Mouse (Mus musculus): ENCODE measurements at regions not wholly inside any gene's neighbourhood (a gene's known extent, or its start where the extent isn't known, plus 50 kb on each side); places are given as distances from the start of the nearest gene placed in this dataset.

DNA sequence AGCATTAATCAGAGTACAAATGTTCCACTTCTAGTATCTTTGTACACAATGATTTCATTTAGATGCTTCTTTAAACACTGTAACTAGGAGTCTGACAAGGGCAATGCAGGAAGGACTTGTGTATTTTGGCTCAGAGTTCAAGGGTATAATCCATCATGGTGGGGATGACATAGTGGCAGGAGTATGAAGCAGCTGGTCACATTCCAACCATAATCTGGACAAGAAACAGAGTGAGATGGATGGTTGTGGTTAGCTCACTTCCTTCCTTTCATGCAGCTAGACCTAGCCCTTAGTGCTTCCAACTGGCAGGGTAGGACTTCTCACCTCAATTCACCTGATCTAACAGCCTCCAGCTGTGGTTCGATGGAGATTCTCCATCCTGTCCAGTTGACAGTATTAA lies 1645.2 kb upstream of the Cntnap5a start:
- no peak for DNase-seq (ENCODE audit: low read depth, low spot score)
- Histone ChIP-seq H3K4me1 (ENCODE audit: control insufficient read depth in 2 of 2, insufficient read depth in 2 of 2, low read length in 2 of 2, poor library complexity in 1 of 2) (no peaks in the 10 kb centered on the region), H3K4me3 (ENCODE audit: insufficient read depth in 1 of 2, low read depth in 1 of 2, low read length in 2 of 2, poor library complexity in 1 of 2, severe bottlenecking in 1 of 2) (no peak overlapping the region), H3K9me3 (ENCODE audit: control insufficient read depth, insufficient read depth, low read depth, low read length) (no peaks in the 10 kb centered on the region), H3K36me3 (ENCODE audit: control insufficient read depth, insufficient read depth, low read length, poor library complexity, severe bottlenecking) (no peaks in the 10 kb centered on the region), H3K27ac (ENCODE audit: insufficient read depth, low read depth, low read length, poor library complexity, severe bottlenecking) (no peak overlapping the region), H3K9ac (ENCODE audit: insufficient read depth, low read depth, low read length, poor library complexity, severe bottlenecking) (no peak overlapping the region)
- in situ Hi-C loops (cut with MboI; ENCODE audit: low sequenced_read_pairs in 2 of 2, unreplicated experiment in 2 of 2): no loop called here
- TF ChIP-seq CHD2 (IDR thresholded peaks at IDR 0.05; ENCODE audit: low read depth, low read length) (no peak), MAFK (IDR thresholded peaks at IDR 0.05; ENCODE audit: insufficient read depth, low read depth, low read length) (no peak), HCFC1 (IDR thresholded peaks at IDR 0.05; ENCODE audit: borderline replicate concordance, insufficient read depth, low read length) (no peak), ZC3H11A (IDR thresholded peaks at IDR 0.05; ENCODE audit: borderline replicate concordance, low read depth, low read length) (no peak), ZNF384 (IDR thresholded peaks at IDR 0.05; ENCODE audit: low read depth, low read length) (no peak)

DNA sequence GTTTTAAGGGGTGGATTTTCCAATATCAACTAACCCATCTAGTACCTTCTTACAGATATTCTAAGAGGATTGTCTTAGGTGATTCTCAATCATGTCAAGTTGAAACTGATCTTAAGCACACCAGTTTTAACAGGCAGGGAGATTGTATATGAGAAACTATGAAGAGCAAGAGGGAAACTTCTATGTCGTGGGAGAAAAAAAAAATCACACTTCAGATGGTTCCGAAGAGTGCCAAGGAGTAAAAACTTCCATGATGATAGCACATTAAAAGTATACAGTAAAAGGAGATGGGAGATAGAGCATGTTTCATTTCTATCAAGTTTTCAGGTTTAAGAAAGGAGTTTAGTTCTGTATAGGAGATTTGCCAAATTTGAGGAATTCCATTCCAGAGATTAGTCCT lies 1621.5 kb upstream of the Cntnap5a start:
- in situ Hi-C loops (cut with MboI; ENCODE audit: low sequenced_read_pairs in 2 of 2, unreplicated experiment in 2 of 2): no loop called here
- Histone ChIP-seq H3K4me1 (ENCODE audit: control insufficient read depth in 2 of 2, insufficient read depth in 2 of 2, low read length in 2 of 2, poor library complexity in 1 of 2) (no peaks in the 10 kb centered on the region), H3K9ac (ENCODE audit: insufficient read depth, low read depth, low read length, poor library complexity, severe bottlenecking) (no peak overlapping the region), H3K36me3 (ENCODE audit: control insufficient read depth, insufficient read depth, low read length, poor library complexity, severe bottlenecking) (no peaks in the 10 kb centered on the region), H3K27ac (ENCODE audit: insufficient read depth, low read depth, low read length, poor library complexity, severe bottlenecking) (no peak overlapping the region), H3K4me3 (ENCODE audit: insufficient read depth in 1 of 2, low read depth in 1 of 2, low read length in 2 of 2, poor library complexity in 1 of 2, severe bottlenecking in 1 of 2) (no peak overlapping the region), H3K9me3 (ENCODE audit: control insufficient read depth, insufficient read depth, low read depth, low read length) (no peaks in the 10 kb centered on the region)
- TF ChIP-seq MAFK (IDR thresholded peaks at IDR 0.05; ENCODE audit: insufficient read depth, low read depth, low read length) (no peak), ZNF384 (IDR thresholded peaks at IDR 0.05; ENCODE audit: low read depth, low read length) (no peak), HCFC1 (IDR thresholded peaks at IDR 0.05; ENCODE audit: borderline replicate concordance, insufficient read depth, low read length) (no peak), ZC3H11A (IDR thresholded peaks at IDR 0.05; ENCODE audit: borderline replicate concordance, low read depth, low read length) (no peak), CHD2 (IDR thresholded peaks at IDR 0.05; ENCODE audit: low read depth, low read length) (no peak)
- no peak for DNase-seq (ENCODE audit: low read depth, low spot score)

DNA sequence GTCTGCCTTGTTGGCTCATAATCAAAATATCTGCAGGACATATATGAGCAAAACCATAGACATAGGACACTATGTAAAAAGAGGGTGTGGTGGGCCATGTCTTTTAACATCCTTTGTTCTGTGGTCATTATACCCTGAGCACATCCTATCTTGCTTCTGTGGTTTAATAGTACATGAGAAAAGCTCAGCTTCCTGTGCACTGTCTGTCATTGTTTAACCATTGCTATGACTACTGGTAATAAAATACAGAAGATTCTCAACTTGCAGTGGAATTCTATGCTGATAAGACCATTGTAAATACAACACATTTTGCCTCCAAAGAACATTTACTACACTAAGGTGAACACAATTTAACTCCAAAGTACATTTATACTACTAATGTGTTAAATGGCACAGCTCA lies 1610.0 kb upstream of the Cntnap5a start:
- no peak for DNase-seq (ENCODE audit: low read depth, low spot score)
- H3K36me3 ChIP-seq (ENCODE audit: control insufficient read depth, insufficient read depth, low read length, poor library complexity, severe bottlenecking): no peaks in the 10 kb centered on the region
- no peak overlapping the region for H3K4me3 ChIP-seq (ENCODE audit: insufficient read depth in 1 of 2, low read depth in 1 of 2, low read length in 2 of 2, poor library complexity in 1 of 2, severe bottlenecking in 1 of 2)
- TF ChIP-seq CHD2 (IDR thresholded peaks at IDR 0.05; ENCODE audit: low read depth, low read length): no peak
- no peak for TF ChIP-seq MAFK (IDR thresholded peaks at IDR 0.05; ENCODE audit: insufficient read depth, low read depth, low read length)
- TF ChIP-seq HCFC1 (IDR thresholded peaks at IDR 0.05; ENCODE audit: borderline replicate concordance, insufficient read depth, low read length): no peak
- no peak for TF ChIP-seq ZC3H11A (IDR thresholded peaks at IDR 0.05; ENCODE audit: borderline replicate concordance, low read depth, low read length)
- TF ChIP-seq ZNF384 (IDR thresholded peaks at IDR 0.05; ENCODE audit: low read depth, low read length): no peak
- in situ Hi-C loops (cut with MboI; ENCODE audit: low sequenced_read_pairs in 2 of 2, unreplicated experiment in 2 of 2): no loop called here
- no peak overlapping the region for H3K27ac ChIP-seq (ENCODE audit: insufficient read depth, low read depth, low read length, poor library complexity, severe bottlenecking)
- H3K4me1 ChIP-seq (ENCODE audit: control insufficient read depth in 2 of 2, insufficient read depth in 2 of 2, low read length in 2 of 2, poor library complexity in 1 of 2): no peaks in the 10 kb centered on the region
- H3K9me3 ChIP-seq (ENCODE audit: control insufficient read depth, insufficient read depth, low read depth, low read length): 0 out of 2 replicates have a peak, but pooled peaks cover 1% of the 10 kb centered on the region
- H3K9ac ChIP-seq (ENCODE audit: insufficient read depth, low read depth, low read length, poor library complexity, severe bottlenecking): no peak overlapping the region
